Mouse (Mus musculus): ENCODE data around the gene Caprin1. TPM values are rescaled to one million over a fixed set of nuclear protein-coding genes. Genes with fewer than 3 reads are reported as not detected.

The Caprin1 gene
- total RNA-seq (2017), result 544 and 546 TPM in 2 replicates

DNA sequence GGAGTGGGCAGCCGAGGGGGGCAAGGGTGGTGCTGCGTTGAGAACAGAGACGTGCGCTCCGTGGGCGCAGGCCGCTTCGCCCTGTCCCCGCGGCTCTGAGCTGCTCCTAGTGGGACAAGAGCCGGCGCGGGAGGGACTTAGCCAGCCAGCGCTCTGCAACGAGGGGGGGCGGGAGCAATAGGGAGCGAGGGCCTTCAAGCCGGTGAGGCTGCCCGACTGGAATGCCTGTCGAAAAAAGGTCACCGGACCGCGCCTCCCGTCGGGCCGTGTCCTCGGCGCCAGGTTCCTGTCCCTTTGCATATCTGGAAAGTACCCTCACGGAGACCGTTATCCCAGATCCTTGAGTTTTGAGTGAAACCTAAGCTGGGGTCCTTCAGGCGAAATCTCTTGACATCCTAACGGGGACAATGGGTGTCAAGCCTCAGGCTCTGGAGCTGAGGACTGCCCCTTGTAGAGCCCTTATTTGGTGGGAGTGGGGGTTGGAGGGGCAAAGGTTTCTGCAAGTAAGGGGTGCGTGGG lies at the start of gene Caprin1:
Caprin1 (minus strand) TSS at position 159 of the 519 bp plus-strand sequence.
- peak; percentile 78 to 84 for ATAC-seq (replicated peaks in 1 of 2; ENCODE audit: insufficient read depth in 1 of 2, low FRiP score in 2 of 2, low TSS enrichment in 1 of 2, low read depth in 1 of 2, poor library complexity in 2 of 2, severe bottlenecking in 2 of 2)

DNA sequence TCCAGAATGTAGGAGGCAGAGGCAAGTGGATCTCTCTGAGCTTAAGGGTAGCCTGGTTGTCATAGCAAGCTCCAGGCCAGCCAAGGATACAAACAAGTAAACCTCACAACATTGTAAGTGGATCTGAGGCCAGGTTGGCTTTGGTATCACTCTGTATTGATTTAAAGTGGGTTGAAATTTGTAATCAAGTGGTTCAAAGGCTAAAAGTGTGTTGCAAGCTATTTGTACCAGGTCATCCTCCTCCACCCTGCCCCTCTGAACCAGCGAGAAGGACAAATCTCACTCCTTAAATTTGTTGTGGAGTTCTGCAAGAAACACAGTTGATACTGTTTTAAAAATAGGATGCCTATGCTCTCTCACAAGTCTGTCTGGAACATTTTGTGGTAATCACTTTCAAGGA lies 49.4 kb upstream of the Caprin1 start:
- ATAC-seq (replicated peaks in 1 of 2; ENCODE audit: insufficient read depth in 1 of 2, low FRiP score in 2 of 2, low TSS enrichment in 1 of 2, low read depth in 1 of 2, poor library complexity in 2 of 2, severe bottlenecking in 2 of 2), result no peak

DNA sequence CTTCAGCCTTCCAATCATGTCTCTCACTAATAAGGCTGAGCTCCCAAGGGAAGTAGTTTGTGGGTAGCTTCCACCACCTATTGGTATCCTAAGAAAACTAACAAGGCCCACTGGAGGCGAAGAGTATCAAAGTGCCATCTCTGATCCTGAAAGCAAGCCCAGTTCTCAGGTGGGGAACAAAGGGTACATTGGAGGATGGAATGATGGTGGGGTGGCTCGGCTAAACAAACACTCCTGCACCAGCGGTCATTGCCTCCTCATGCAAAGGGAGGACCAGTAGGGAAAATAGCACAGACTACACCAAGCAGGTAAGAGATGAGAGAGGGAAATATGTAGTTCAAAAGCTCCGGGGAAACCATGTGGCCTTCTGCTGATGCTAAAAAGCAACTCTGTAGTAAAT lies 48.8 kb upstream of the Caprin1 start:
- no peak for ATAC-seq (replicated peaks in 1 of 2; ENCODE audit: insufficient read depth in 1 of 2, low FRiP score in 2 of 2, low TSS enrichment in 1 of 2, low read depth in 1 of 2, poor library complexity in 2 of 2, severe bottlenecking in 2 of 2)

DNA sequence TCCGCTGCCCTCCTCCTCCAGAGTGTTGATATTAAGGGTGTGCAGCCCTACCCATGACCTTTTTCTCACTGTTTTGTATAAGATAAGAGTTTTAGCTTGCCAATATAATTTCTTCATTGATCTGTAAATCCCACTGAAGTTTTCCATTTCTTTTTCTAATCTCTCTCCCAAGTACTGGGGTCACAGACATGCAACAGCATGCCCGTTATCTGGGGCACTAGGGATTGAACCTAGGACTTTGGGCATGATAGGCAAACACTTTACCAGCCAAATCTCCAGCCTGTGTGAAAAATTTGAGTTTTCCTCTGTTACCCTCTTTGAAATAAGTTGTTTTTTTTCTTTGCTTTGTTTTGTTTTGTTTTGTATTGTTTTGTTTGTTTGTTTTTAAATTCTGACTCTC lies 46.6 kb upstream of the Caprin1 start:
- no peak for ATAC-seq (replicated peaks in 1 of 2; ENCODE audit: insufficient read depth in 1 of 2, low FRiP score in 2 of 2, low TSS enrichment in 1 of 2, low read depth in 1 of 2, poor library complexity in 2 of 2, severe bottlenecking in 2 of 2)

DNA sequence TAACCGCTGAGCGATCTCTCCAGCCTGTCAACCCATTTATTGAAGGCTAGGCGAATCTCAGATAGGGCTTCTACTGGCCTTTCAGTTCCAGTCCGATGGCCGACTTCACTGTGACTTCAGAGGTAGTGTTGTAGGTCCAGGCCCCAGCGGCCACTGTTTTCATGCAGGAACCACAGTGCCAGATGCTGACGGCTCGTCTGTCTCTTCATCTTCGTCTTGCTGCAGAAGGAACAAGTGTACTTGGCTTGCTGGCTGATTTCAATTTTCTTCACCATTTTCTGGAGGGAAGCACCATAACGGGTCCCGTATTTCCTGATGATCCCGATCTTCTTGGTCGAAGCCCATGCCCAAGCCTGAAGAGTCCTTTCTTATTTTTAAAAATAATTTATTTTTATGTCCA lies 45.9 kb upstream of the Caprin1 start:
- no peak for ATAC-seq (replicated peaks in 1 of 2; ENCODE audit: insufficient read depth in 1 of 2, low FRiP score in 2 of 2, low TSS enrichment in 1 of 2, low read depth in 1 of 2, poor library complexity in 2 of 2, severe bottlenecking in 2 of 2)

DNA sequence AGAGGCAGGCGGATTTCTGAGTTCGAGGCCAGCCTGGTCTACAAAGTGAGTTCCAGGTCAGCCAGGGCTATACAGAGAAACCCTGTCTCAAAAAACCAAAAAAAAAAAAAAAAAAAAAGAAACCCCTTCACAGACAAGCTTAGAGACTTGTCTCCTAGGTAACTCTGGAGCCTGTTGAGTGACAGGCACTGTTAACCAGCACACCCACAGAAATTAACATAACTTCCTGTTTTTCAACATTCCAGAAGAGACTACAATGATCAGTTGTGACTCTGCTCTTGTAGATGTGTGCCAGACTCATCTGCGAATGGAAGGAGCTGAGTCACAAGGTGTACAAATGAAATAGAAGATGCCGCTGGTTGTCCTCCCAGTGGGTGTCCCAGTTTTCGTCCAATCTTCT lies 44.9 kb upstream of the Caprin1 start:
- ATAC-seq (replicated peaks in 1 of 2; ENCODE audit: insufficient read depth in 1 of 2, low FRiP score in 2 of 2, low TSS enrichment in 1 of 2, low read depth in 1 of 2, poor library complexity in 2 of 2, severe bottlenecking in 2 of 2), result peak; percentile 91 to 93

DNA sequence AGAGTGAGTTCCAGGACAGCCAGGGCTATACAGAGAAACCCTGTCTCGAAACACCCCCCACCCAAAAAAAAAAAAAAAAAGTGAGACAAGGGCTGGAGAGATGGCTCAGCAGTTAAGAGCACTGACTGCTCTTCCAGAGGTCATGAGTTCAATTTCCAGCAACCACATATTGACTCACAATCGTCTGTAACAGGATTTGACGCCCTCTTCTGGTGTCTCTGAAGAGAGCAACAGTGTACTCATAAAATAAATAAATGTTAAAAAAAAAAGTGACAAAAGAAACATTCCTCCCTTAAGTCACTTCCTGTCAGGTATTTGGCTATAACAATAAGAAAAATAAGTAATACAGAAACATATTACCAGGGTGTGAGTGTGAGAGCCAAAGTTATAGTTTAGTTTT lies 41.0 kb upstream of the Caprin1 start:
- no peak for ATAC-seq (replicated peaks in 1 of 2; ENCODE audit: insufficient read depth in 1 of 2, low FRiP score in 2 of 2, low TSS enrichment in 1 of 2, low read depth in 1 of 2, poor library complexity in 2 of 2, severe bottlenecking in 2 of 2)

DNA sequence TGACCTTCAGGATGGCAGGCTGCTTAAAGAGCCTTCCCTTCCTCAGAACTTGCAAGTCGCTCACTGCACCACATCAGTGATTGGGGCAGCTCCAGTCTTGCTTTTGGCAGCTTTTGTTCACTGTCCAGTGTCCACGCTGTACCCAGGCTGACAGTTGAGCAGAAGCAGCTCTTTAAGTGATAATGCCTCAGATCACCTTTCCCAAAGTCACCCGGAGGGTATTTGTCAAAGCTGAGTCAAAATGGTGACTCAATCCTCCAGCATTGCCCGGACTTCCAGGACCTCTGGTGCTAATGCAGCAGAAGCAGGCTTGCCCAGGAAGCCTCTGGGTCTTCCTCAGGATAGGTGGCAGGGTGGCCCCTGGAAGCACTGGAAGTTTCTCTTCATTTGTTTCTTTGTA lies 39.7 kb upstream of the Caprin1 start:
- ATAC-seq (replicated peaks in 1 of 2; ENCODE audit: insufficient read depth in 1 of 2, low FRiP score in 2 of 2, low TSS enrichment in 1 of 2, low read depth in 1 of 2, poor library complexity in 2 of 2, severe bottlenecking in 2 of 2), result no peak

DNA sequence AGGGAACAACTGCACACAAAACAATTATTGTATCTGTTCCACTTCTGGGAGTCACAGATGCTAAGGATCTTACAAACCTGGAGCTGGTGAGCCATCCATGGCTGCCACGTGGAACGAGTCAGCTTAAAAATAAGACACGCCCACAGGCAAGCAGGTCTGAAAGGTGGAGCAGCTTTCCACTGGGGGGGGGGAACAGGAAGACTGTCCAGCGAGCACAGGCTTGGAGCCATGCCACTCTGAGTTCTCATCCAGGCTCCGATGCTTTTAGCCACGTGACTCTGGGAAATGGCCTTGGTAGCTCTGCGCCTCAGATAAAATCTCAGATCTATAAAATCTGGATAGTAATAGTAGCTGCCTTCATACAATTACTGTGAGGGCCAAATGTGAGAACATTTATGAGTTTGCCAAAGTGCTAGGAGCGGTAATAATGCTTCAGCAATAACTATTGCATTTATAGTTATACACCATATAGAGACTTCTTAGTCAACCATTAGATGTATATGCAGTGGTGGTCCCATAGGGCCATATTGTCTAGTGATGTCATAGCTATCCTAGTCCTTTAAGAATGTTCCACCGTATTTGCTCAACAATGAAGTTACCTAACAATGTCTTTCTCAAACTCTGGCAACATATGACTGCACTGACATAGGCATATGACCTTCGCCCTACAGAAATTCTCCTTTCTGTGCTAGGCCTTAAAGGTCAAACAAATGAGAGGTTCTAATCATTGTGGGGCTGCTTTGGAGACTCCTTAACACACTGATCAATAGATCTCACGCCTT lies 38.4 kb upstream of the Caprin1 start:
- ATAC-seq (replicated peaks in 1 of 2; ENCODE audit: insufficient read depth in 1 of 2, low FRiP score in 2 of 2, low TSS enrichment in 1 of 2, low read depth in 1 of 2, poor library complexity in 2 of 2, severe bottlenecking in 2 of 2), result no peak

DNA sequence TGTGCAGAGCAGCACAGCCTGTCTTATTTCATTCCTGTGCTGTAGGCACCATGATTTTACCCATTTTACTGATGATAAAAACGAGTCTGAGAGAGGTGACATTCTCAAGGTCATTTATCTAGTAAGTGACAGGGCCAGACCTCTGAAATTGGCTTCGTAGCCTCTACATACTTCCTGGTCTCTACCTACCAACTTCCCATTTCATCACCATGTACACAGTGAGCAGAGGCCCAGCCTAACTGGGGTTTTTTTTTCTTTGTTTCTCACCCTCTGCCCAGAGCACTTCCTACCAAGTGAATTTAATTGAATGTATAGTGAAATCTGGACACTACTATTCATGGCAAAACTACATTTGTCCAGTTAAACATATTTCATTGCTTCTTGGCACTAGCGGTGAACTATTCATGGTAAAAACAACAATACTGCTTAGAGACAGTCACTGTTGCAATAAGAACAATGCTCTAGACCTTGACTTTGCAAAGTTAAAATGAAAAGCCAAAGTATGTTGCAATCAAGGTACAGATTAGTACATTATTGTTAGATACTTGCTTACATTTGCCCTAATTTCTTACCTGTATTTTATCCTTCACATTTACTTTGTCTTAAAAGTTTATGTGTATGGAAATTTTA lies 36.5 kb upstream of the Caprin1 start:
- ATAC-seq (replicated peaks in 1 of 2; ENCODE audit: insufficient read depth in 1 of 2, low FRiP score in 2 of 2, low TSS enrichment in 1 of 2, low read depth in 1 of 2, poor library complexity in 2 of 2, severe bottlenecking in 2 of 2), result peak in 1 of 2 experiments; percentile 42; a peak in 1 of 4 replicates

DNA sequence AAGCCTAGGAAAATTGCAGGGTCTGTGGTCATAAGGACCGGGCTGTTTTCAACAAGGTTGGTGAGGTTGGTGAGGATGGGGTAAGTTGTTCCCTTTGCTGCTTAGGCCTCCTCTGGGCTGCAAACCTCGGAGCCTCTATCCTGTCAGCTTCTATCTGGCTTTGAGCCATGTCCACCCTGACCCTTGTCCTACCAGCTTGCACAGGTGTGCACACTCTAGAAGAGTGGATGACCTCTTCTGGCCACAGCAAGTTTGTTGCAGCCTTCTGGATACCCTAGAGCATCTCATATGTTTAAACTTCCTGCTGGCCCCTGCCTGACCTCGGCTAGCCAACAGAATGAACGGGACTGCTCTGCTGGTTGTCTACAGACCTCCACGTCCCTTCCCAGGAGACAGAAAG lies 35.5 kb upstream of the Caprin1 start:
- ATAC-seq (replicated peaks in 1 of 2; ENCODE audit: insufficient read depth in 1 of 2, low FRiP score in 2 of 2, low TSS enrichment in 1 of 2, low read depth in 1 of 2, poor library complexity in 2 of 2, severe bottlenecking in 2 of 2), result no peak

DNA sequence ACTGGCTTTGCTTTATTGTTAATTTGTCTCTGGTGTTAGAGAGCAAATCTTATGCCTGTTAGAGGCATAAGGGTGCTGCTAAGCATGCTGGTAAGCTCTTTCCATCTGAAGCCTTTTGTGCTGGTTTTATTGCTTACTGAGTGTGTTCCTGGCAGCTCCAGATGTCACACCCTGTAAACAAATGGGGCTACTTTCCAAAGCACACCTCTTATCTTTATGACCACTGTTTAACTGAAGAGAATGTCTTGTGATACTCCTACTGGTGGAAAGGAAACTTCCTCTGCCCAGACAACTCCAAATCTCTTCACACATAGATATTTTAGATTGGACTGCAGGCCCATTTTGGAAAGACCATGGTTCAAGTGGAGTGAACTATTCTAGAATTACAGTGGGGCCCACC lies 31.5 kb upstream of the Caprin1 start:
- ATAC-seq (replicated peaks in 1 of 2; ENCODE audit: insufficient read depth in 1 of 2, low FRiP score in 2 of 2, low TSS enrichment in 1 of 2, low read depth in 1 of 2, poor library complexity in 2 of 2, severe bottlenecking in 2 of 2), result no peak

DNA sequence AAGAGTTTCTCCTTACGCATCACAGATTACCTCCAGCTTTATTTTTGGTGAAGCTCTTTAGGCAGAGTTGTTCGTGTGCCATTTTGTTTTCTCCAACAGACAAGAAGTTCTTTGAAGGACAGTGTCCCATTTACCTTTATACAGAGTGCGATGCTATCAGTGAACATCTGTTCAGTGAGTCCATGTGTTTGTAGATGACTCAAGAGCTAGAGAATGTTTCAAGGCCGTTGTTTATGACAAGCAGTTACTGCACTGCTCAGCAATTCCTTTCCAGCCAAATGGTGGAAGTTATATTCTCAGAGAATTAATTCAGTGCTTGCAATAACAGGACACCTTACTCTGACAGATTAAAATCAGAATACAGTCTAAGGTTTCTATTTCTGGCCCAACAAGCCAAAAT lies 27.5 kb upstream of the Caprin1 start:
- ATAC-seq (replicated peaks in 1 of 2; ENCODE audit: insufficient read depth in 1 of 2, low FRiP score in 2 of 2, low TSS enrichment in 1 of 2, low read depth in 1 of 2, poor library complexity in 2 of 2, severe bottlenecking in 2 of 2), result no peak

DNA sequence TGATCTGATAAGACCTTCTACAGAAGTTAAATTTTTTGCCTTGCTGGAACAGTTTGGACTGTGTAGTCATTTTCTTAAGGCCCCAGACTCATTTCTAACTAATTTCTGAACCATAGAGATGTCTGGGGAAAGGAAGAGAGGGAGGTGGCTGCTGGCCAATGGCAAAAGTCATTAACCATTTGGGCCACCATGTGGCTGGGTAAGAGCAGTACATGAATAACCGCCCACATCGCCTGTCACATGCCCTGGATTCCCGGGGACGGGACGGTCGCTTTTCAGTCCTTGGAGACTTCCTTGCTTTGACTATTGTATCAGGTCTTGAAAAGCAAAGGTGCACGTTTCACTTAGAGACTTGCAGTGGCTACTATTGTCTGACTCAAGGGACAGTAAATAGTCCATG lies 25.1 kb upstream of the Caprin1 start:
- ATAC-seq (replicated peaks in 1 of 2; ENCODE audit: insufficient read depth in 1 of 2, low FRiP score in 2 of 2, low TSS enrichment in 1 of 2, low read depth in 1 of 2, poor library complexity in 2 of 2, severe bottlenecking in 2 of 2), result 0 out of 4 replicates have a peak, but pooled peaks of 1 of the 2 experiments have one; percentile 17

DNA sequence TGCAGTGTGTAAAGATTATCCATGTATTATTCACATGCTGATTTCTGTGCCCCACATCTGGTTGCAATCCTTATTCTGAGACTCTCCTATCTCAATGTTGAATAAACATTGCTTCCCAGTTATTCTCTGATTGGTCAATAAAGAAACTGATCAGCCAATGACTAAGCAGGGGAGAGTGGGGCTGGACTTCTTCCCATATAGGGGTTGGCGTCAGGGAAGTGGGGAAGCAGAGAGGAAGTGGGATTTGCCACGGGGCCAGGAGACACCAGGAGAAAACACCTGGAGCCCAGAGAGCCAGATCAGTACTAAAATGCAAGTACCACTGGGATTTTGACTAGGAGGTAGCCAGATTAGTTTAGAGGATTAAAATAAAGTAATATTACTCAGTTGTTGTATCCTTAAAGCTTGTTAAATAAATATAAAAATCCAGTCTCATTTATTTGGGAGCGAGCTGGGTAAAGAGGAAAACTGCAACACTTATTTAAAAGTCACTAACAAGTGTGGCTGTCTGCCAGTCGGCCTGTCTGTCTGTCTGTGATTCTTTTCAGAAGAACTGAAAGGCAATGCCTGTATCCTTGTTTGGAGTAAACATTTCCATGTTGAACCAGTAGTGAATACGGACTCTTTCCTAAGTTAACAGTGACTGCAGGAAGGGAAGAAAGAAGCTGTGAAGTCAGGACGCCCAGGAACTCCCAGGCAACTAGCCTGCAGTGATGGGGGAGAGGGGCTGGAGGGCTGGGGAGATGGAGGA lies 19.9 kb upstream of the Caprin1 start:
- ATAC-seq (replicated peaks in 1 of 2; ENCODE audit: insufficient read depth in 1 of 2, low FRiP score in 2 of 2, low TSS enrichment in 1 of 2, low read depth in 1 of 2, poor library complexity in 2 of 2, severe bottlenecking in 2 of 2), result no peak

DNA sequence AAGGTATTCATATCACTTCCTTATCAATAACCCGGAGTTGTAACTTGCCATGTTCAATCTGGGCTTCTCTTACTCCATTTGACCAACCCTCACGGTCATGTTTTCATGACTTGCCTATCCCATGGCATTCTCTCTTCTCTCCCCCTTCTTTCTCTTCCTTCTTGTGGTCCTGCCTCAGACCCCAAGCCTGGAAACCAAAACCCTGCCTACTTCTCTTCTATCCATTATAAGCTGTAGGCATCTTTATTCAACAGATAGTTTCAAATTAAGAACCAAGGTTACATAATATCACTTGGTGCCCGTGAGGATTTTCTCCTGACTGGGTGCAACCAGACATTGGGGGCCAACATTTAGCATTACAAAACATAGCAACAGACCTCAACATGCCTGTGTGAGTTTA lies 18.5 kb upstream of the Caprin1 start:
- ATAC-seq (replicated peaks in 1 of 2; ENCODE audit: insufficient read depth in 1 of 2, low FRiP score in 2 of 2, low TSS enrichment in 1 of 2, low read depth in 1 of 2, poor library complexity in 2 of 2, severe bottlenecking in 2 of 2), result no peak

DNA sequence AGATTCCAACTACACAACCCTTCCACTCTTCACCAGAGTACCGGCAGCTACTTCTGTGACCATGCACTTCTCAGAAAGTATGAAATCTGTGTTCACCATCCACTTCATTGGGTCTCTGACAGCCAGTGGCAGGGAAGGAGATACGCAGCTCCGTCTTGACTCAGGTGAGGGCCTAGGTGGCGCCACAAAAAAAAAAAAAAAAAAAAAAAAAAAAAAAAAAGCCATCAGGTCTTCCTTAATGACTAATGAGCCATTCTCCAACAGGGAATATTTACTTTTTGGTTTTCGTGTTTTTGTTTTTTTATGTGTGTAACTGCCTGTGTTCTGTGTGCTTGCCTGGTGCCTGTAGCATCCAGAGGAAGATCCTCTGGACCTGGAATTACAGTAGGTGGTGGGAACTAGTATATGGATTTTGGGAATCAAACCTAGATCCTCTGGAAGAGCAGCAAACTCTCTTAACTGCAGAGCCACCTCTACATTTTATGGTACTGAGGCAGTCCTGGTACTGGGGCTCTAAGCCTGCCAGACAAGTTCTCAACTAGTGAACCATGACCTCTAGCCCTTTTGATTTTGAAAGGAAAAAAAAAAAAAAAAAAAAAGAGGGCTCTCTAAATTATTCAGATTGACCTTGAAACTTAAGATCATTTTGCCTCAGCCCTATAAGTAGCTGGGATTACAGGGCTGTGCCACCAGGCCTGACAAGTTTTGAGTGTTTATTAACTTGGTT lies 14.2 kb upstream of the Caprin1 start:
- no peak for ATAC-seq (replicated peaks in 1 of 2; ENCODE audit: insufficient read depth in 1 of 2, low FRiP score in 2 of 2, low TSS enrichment in 1 of 2, low read depth in 1 of 2, poor library complexity in 2 of 2, severe bottlenecking in 2 of 2)

Data from hematopoietic stem cell, adult 5-6 weeks (primary cell).